Mouse (Mus musculus): Measurements from ENCODE around the gene Ddx23.

- TF ChIP-seq CTCF (IDR thresholded peaks at IDR 0.05; ENCODE audit: control insufficient read depth, insufficient read depth, low read length) = no peak
- no peak for TF ChIP-seq POLR2A (IDR thresholded peaks at IDR 0.05; ENCODE audit: borderline replicate concordance, control insufficient read depth, low read depth, low read length)
These were observed 10.5 kb downstream of the Ddx23 start for GRCm38 (mm10) chr15:98652174-98652573.

All from bone marrow, adult 2 months (tissue).